Mouse (Mus musculus) kidney, postnatal 0 days (tissue): ENCODE measurements around the gene Hdgfl2. TPM values are rescaled to one million over a fixed set of nuclear protein-coding genes. Genes with fewer than 3 reads are reported as not detected.
A peak's percentile ranks its signal among the peaks of the same experiment; 100 is the strongest.

ENCODE experiments used
- ATAC-seq: fragments of 200-750 bp; cut with Nextera tagmentation; replicated peaks from 2 replicates; pipeline ENCODE4 v1.8.0; 2017; ENCODE audit warnings: low read depth, moderate number of reproducible peaks, moderate TSS enrichment, moderate library complexity; ENCODE audit not compliant: low FRiP score
- DNase-seq: peaks from one replicate; pipeline ENCODE4 v3.0.0-alpha.2; 2016; ENCODE audit warnings: low spot score
- H3K27ac ChIP-seq: fragments of 300-500 bp; sonication (generic); 2 replicates; pipeline ENCODE4 v1.5.1; 2014; ENCODE audit warnings: mild to moderate bottlenecking
- H3K27me3 ChIP-seq: fragments of 300-500 bp; sonication (generic); 2 replicates; pipeline ENCODE4 v1.6.1; 2014; ENCODE audit warnings: low read length, mixed read lengths; ENCODE audit not compliant: insufficient read depth
- H3K36me3 ChIP-seq: fragments of 300-500 bp; sonication (generic); 2 replicates; pipeline ENCODE4 v1.6.1; 2014; ENCODE audit warnings: low read length, mixed read lengths; ENCODE audit not compliant: insufficient read depth
- H3K4me1 ChIP-seq: fragments of 300-500 bp; sonication (generic); replicated peaks from 2 replicates; pipeline ENCODE4 v1.6.1; 2014; ENCODE audit warnings: antibody characterized with exemption, low read length, mixed read lengths; ENCODE audit not compliant: insufficient read depth
- H3K4me2 ChIP-seq: fragments of 300-500 bp; sonication (generic); 2 replicates; pipeline ENCODE4 v1.6.1; 2014; ENCODE audit warnings: mild to moderate bottlenecking, low read length, moderate library complexity, mixed read lengths
- H3K4me3 ChIP-seq: fragments of 300-500 bp; sonication (generic); replicated peaks from 2 replicates; pipeline ENCODE4 v1.5.1; 2014; ENCODE audit warnings: low read depth, low read length
- H3K9ac ChIP-seq: fragments of 300-500 bp; sonication (generic); 2 replicates; pipeline ENCODE4 v1.6.1; 2014; ENCODE audit warnings: low read depth, low read length
- H3K9me3 ChIP-seq: fragments of 300-500 bp; sonication (generic); replicated peaks from 2 replicates; pipeline ENCODE4 v1.6.1; 2016; ENCODE audit warnings: low read length, inconsistent platforms, mixed read lengths
- CTCF ChIP-seq: IDR thresholded peaks from 2 replicates; pipeline ENCODE4 v1.5.1; 2016; ENCODE audit warnings: antibody characterized with exemption, low read depth, mild to moderate bottlenecking, moderate library complexity
- WGBS: fragments of 180-500 bp; shearing (Covaris S2); extraction: QIAGEN DNeasy Blood & Tissue Kit; methylation state at CpG from one replicate; pipeline ENCODE4 v1.1.7; 2014; 5-methylcytosine and 5-hydroxymethylcytosine counted together
- polyA plus RNA-seq: library from polyadenylated mRNA; unstranded; fragments of >200 nt; fragmentation: Nextera tagmentation; extraction: Ambion mirVana; gene quantifications from 2 replicates; pipeline ENCODE4 v1.2.1, GENCODE M21; 2015

Gene Hdgfl2
- 77.5 and 85.0 TPM in 2 replicates for polyA plus RNA-seq

- H3K36me3 ChIP-seq = peaks cover 4% of the 10 kb centered on the region; the same call in 1 of the 2 replicates
- TF ChIP-seq CTCF = no peak
- ATAC-seq (peak; percentile 94), DNase-seq (peak; percentile 100)
- H3K4me3 ChIP-seq = peak within 1 kb of the TSS; percentile 84
- under 1% methylated on average over 60 of the region's 61 CpGs for WGBS
- peaks cover 12% of the 10 kb centered on the region for H3K4me1 ChIP-seq
- peak within 1 kb of the TSS; percentile 87 for H3K9ac ChIP-seq
- peak within 1 kb of the TSS; percentile 88 for H3K4me2 ChIP-seq
- H3K27me3 ChIP-seq = no peaks in the 10 kb centered on the region
- no peaks in the 10 kb centered on the region for H3K9me3 ChIP-seq
- peak within 1 kb of the TSS; percentile 44; the same call in 1 of the 2 replicates for H3K27ac ChIP-seq
These were observed at the start of gene Hdgfl2 for GRCm38 (mm10) chr17:56078880-56079795. TSS of gene Hdgfl2 (plus strand) at chr17:56079634.

- H3K27me3 ChIP-seq = no peaks in the 10 kb centered on the region
- peaks cover 12% of the 10 kb centered on the region; the same call in 1 of the 2 replicates for H3K36me3 ChIP-seq
- H3K9ac ChIP-seq = 0 out of 2 replicates have a peak overlapping the region, but pooled peaks have one; percentile 2
- H3K9me3 ChIP-seq = no peaks in the 10 kb centered on the region
- H3K4me3 ChIP-seq = no peak overlapping the region
- TF ChIP-seq CTCF = no peak
- ATAC-seq (no peak), DNase-seq (no peak)
- WGBS = 79% methylated on average over 9 of the region's 9 CpGs
- H3K27ac ChIP-seq = peak overlapping the region; percentile 64; the same call in 1 of the 2 replicates
- H3K4me2 ChIP-seq = no peak overlapping the region; the same call in 1 of the 2 replicates
- H3K4me1 ChIP-seq = peaks cover 24% of the 10 kb centered on the region
These were observed 49.1 kb upstream of the Hdgfl2 start for GRCm38 (mm10) chr17:56030238-56030870.

- Histone ChIP-seq H3K27me3 (no peaks in the 10 kb centered on the region), H3K4me2 (peak overlapping the region; percentile 10; the same call in 1 of the 2 replicates), H3K4me1 (peaks cover 24% of the 10 kb centered on the region), H3K36me3 (peaks cover 12% of the 10 kb centered on the region; the same call in 1 of the 2 replicates), H3K27ac (peak overlapping the region; percentile 64), H3K4me3 (no peak overlapping the region), H3K9me3 (no peaks in the 10 kb centered on the region), H3K9ac (0 out of 2 replicates have a peak overlapping the region, but pooled peaks have one; percentile 2)
- DNase-seq (peak; percentile 75), ATAC-seq (peak; percentile 66)
- peak; percentile 45; the same call in 1 of the 2 replicates for TF ChIP-seq CTCF
- WGBS = 26% methylated on average over 5 of the region's 5 CpGs
These were observed 48.5 kb upstream of the Hdgfl2 start for GRCm38 (mm10) chr17:56030919-56031318.

DNA sequence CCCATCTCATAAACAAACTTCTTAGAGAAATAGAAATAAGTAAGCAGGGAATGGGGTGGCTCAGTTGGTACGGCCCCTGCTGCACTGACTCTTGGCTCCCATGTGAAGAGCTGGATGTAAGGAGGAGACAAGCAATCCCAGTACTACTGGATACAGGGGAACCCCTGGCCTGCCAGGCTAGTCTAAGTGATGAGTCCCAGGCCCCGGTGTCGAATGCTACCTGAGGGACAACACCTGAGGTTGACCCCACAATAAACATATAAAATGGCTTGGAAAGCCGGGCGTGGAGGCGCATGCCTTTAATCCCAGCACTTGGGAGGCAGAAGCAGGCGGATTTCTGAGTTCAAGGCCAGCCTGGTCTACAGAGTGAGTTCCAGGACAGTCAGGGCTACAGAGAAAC, 48.0 kb upstream of the Hdgfl2 start:
- Histone ChIP-seq H3K36me3 (peaks cover 12% of the 10 kb centered on the region; the same call in 1 of the 2 replicates), H3K27me3 (no peaks in the 10 kb centered on the region), H3K9me3 (no peaks in the 10 kb centered on the region), H3K4me1 (peaks cover 24% of the 10 kb centered on the region), H3K9ac (0 out of 2 replicates have a peak overlapping the region, but pooled peaks have one; percentile 2), H3K4me3 (no peak overlapping the region), H3K4me2 (0 out of 2 replicates have a peak overlapping the region, but pooled peaks have one; percentile 10), H3K27ac (peak overlapping the region; percentile 64)
- ATAC-seq (no peak), DNase-seq (no peak)
- TF ChIP-seq CTCF = no peak
- WGBS = 88% methylated on average over 7 of the region's 7 CpGs

DNA sequence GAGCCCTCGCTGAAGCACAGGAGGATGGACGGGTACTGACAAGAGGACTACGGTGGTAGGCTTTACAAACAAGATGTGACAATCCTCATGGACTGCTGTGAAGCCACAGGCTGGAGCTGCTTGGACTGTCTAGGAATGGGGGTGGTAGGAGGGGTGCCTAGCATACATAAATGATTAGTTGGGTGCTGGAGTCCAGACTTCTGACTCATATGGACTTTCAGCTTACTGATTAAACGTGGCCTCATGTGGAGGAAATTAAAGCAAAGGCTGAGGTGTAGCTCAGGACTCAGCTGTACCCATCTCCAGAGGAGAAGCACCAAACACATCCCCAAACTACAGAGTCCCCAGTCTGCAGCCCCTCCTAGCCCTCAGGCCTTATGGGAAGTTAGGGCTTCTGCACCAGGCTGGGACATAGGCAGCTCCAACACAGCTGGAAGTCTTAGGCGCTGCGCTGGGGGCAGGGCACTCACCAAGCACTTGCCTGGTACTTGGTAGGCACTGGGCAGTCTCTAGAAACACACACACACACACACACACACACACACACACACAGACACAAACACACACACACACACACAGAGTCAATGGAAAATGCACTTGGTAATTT, 47.2 kb upstream of the Hdgfl2 start:
- TF ChIP-seq CTCF = no peak
- ATAC-seq = peak; percentile 37
- Histone ChIP-seq H3K27ac (peak overlapping the region; percentile 33), H3K4me1 (peaks cover 19% of the 10 kb centered on the region), H3K9ac (no peak overlapping the region), H3K9me3 (no peaks in the 10 kb centered on the region), H3K36me3 (peaks cover 12% of the 10 kb centered on the region; the same call in 1 of the 2 replicates), H3K27me3 (no peaks in the 10 kb centered on the region), H3K4me2 (peak overlapping the region; percentile 21; the same call in 1 of the 2 replicates), H3K4me3 (no peak overlapping the region)
- 63% methylated on average over 6 of the region's 6 CpGs for WGBS
- peak; percentile 25 for DNase-seq
